Mouse (Mus musculus) kidney, postnatal 0 days (tissue): ENCODE results near the gene Mfsd2a. TPM values are rescaled to one million over a fixed set of nuclear protein-coding genes. Genes with fewer than 3 reads are reported as not detected.

Experiments used
- ATAC-seq: fragments of 200-750 bp; cut with Nextera tagmentation; replicated peaks from 2 replicates; pipeline ENCODE4 v1.8.0; 2017; ENCODE audit warnings: low read depth, moderate number of reproducible peaks, moderate TSS enrichment, moderate library complexity; ENCODE audit not compliant: low FRiP score
- DNase-seq: peaks from one replicate; pipeline ENCODE4 v3.0.0-alpha.2; 2016; ENCODE audit warnings: low spot score
- H3K27ac ChIP-seq: fragments of 300-500 bp; sonication (generic); 2 replicates; pipeline ENCODE4 v1.5.1; 2014; ENCODE audit warnings: mild to moderate bottlenecking
- H3K27me3 ChIP-seq: fragments of 300-500 bp; sonication (generic); 2 replicates; pipeline ENCODE4 v1.6.1; 2014; ENCODE audit warnings: low read length, mixed read lengths; ENCODE audit not compliant: insufficient read depth
- H3K36me3 ChIP-seq: fragments of 300-500 bp; sonication (generic); 2 replicates; pipeline ENCODE4 v1.6.1; 2014; ENCODE audit warnings: low read length, mixed read lengths; ENCODE audit not compliant: insufficient read depth
- H3K4me1 ChIP-seq: fragments of 300-500 bp; sonication (generic); replicated peaks from 2 replicates; pipeline ENCODE4 v1.6.1; 2014; ENCODE audit warnings: antibody characterized with exemption, low read length, mixed read lengths; ENCODE audit not compliant: insufficient read depth
- H3K4me2 ChIP-seq: fragments of 300-500 bp; sonication (generic); 2 replicates; pipeline ENCODE4 v1.6.1; 2014; ENCODE audit warnings: mild to moderate bottlenecking, low read length, moderate library complexity, mixed read lengths
- H3K4me3 ChIP-seq: fragments of 300-500 bp; sonication (generic); replicated peaks from 2 replicates; pipeline ENCODE4 v1.5.1; 2014; ENCODE audit warnings: low read depth, low read length
- H3K9ac ChIP-seq: fragments of 300-500 bp; sonication (generic); 2 replicates; pipeline ENCODE4 v1.6.1; 2014; ENCODE audit warnings: low read depth, low read length
- H3K9me3 ChIP-seq: fragments of 300-500 bp; sonication (generic); replicated peaks from 2 replicates; pipeline ENCODE4 v1.6.1; 2016; ENCODE audit warnings: low read length, inconsistent platforms, mixed read lengths
- CTCF ChIP-seq: IDR thresholded peaks from 2 replicates; pipeline ENCODE4 v1.5.1; 2016; ENCODE audit warnings: antibody characterized with exemption, low read depth, mild to moderate bottlenecking, moderate library complexity
- WGBS: fragments of 180-500 bp; shearing (Covaris S2); extraction: QIAGEN DNeasy Blood & Tissue Kit; methylation state at CpG from one replicate; pipeline ENCODE4 v1.1.7; 2014; 5-methylcytosine and 5-hydroxymethylcytosine counted together
- polyA plus RNA-seq: library from polyadenylated mRNA; unstranded; fragments of >200 nt; fragmentation: Nextera tagmentation; extraction: Ambion mirVana; gene quantifications from 2 replicates; pipeline ENCODE4 v1.2.1, GENCODE M21; 2015

Mfsd2a gene
- polyA plus RNA-seq, 1 experiment from 2014 or later, result 1.8 TPM

- DNase-seq, result peak; percentile 48
- no peak for ATAC-seq
These were observed 37.7 kb upstream of the Mfsd2a start for GRCm38 (mm10) chr4:122998537-122999262.

GRCm38 (mm10) chr4:122996618-122997381 lies 35.8 kb upstream of the Mfsd2a start:
- peak overlapping the region; percentile 80 for H3K4me3 ChIP-seq
- no peaks in the 10 kb centered on the region for H3K36me3 ChIP-seq
- H3K27me3 ChIP-seq, result peaks cover 3% of the 10 kb centered on the region; the same call in 1 of the 2 replicates
- TF ChIP-seq CTCF, result peak; percentile 30; the same call in 1 of the 2 replicates
- ATAC-seq, result peak; percentile 44; the same call in 1 of the 2 replicates
- H3K4me2 ChIP-seq, result peak overlapping the region; percentile 100
- H3K9ac ChIP-seq, result peak overlapping the region; percentile 68
- peaks cover 7% of the 10 kb centered on the region; the same call in 1 of the 2 replicates for H3K4me1 ChIP-seq
- H3K27ac ChIP-seq, result peak overlapping the region; percentile 56; the same call in 1 of the 2 replicates
- under 1% methylated on average over 47 of the region's 47 CpGs for WGBS
- H3K9me3 ChIP-seq, result no peaks in the 10 kb centered on the region
- peak; percentile 84 for DNase-seq

More at GRCm38 (mm10) chr4:122998537-122999262, 37.7 kb upstream of the Mfsd2a start:
- H3K9ac ChIP-seq, result no peak overlapping the region
- no peak overlapping the region for H3K4me3 ChIP-seq
- no peaks in the 10 kb centered on the region for H3K36me3 ChIP-seq
- 21% methylated on average over 12 of the region's 12 CpGs for WGBS
- no peaks in the 10 kb centered on the region for H3K9me3 ChIP-seq
- TF ChIP-seq CTCF, result no peak
- peaks cover 7% of the 10 kb centered on the region; the same call in 1 of the 2 replicates for H3K4me1 ChIP-seq
- H3K27ac ChIP-seq, result no peak overlapping the region
- H3K27me3 ChIP-seq, result peaks cover 3% of the 10 kb centered on the region; the same call in 1 of the 2 replicates
- peak overlapping the region; percentile 21; the same call in 1 of the 2 replicates for H3K4me2 ChIP-seq

GRCm38 (mm10) chr4:122996221-122996617 lies 35.2 kb upstream of the Mfsd2a start:
- Histone ChIP-seq H3K9me3 (no peaks in the 10 kb centered on the region), H3K4me1 (peaks cover 7% of the 10 kb centered on the region; the same call in 1 of the 2 replicates), H3K27ac (peak overlapping the region; percentile 56), H3K4me3 (peak overlapping the region; percentile 80), H3K27me3 (peaks cover 3% of the 10 kb centered on the region; the same call in 1 of the 2 replicates), H3K4me2 (peak overlapping the region; percentile 100), H3K9ac (peak overlapping the region; percentile 68), H3K36me3 (no peaks in the 10 kb centered on the region)
- WGBS, result under 1% methylated on average over 32 of the region's 32 CpGs
- DNase-seq (peak; percentile 54), ATAC-seq (no peak; the same call in 1 of the 2 replicates)
- TF ChIP-seq CTCF, result no peak

- peak; percentile 80 for TF ChIP-seq CTCF
- Histone ChIP-seq H3K9me3 (no peaks in the 10 kb centered on the region), H3K4me2 (peak within 1 kb of the TSS; percentile 100), H3K4me1 (peaks cover 7% of the 10 kb centered on the region; the same call in 1 of the 2 replicates), H3K36me3 (no peaks in the 10 kb centered on the region), H3K9ac (peak within 1 kb of the TSS; percentile 68), H3K27ac (peak within 1 kb of the TSS; percentile 56), H3K27me3 (peaks cover 3% of the 10 kb centered on the region; the same call in 1 of the 2 replicates), H3K4me3 (peak within 1 kb of the TSS; percentile 80)
- peak; percentile 65 for ATAC-seq
- under 1% methylated on average over 59 of the region's 69 CpGs for WGBS
- DNase-seq, result peak; percentile 80
These were observed 34.6 kb upstream of the Mfsd2a start, which contains the start of gene Mycl for GRCm38 (mm10) chr4:122995404-122996220. Gene Mycl, plus strand, starts transcription at chr4:122995652.

GRCm38 (mm10) chr4:122992276-122992675 lies 31.3 kb upstream of the Mfsd2a start:
- TF ChIP-seq CTCF, result no peak
- H3K4me1 ChIP-seq, result peaks cover 7% of the 10 kb centered on the region; the same call in 1 of the 2 replicates
- WGBS, result 29% methylated on average over 3 of the region's 3 CpGs
- H3K27me3 ChIP-seq, result no peaks in the 10 kb centered on the region
- H3K9ac ChIP-seq, result no peak overlapping the region
- DNase-seq, result peak; percentile 31
- H3K36me3 ChIP-seq, result no peaks in the 10 kb centered on the region
- no peak for ATAC-seq
- no peaks in the 10 kb centered on the region for H3K9me3 ChIP-seq
- no peak overlapping the region for H3K4me3 ChIP-seq
- no peak overlapping the region for H3K27ac ChIP-seq
- H3K4me2 ChIP-seq, result no peak overlapping the region
